Mouse (Mus musculus) adrenal gland (tissue): Measurements from ENCODE around the gene Tmem106a.
"Not testable (repeated sequence)": the region's sequence is repeated elsewhere in the genome, so short reads cannot be mapped to it uniquely, and the experiment has no call there.

Experiments
- intact Hi-C: fragments of 180-260 bp; cut with DNase I; formaldehyde crosslinking; loops from one replicate; pipeline ENCODE4 v1.15.1; 2025
- long read RNA-seq, 2 experiments: library from polyadenylated mRNA; unstranded; transcript quantifications; one replicate each; pipeline ENCODE4 v2.0.0; 2020; ENCODE audit warnings: borderline replicate concordance in 1 of 2; ENCODE audit not compliant: insufficient replicate concordance in 1 of 2

The Tmem106a gene
- long read RNA-seq, experiment 1, transcript Tmem106a-201 (9 exons, 2,304 nt), result major isoform, 10 of 19 reads
- long read RNA-seq, experiment 1, partial matches to known transcripts, result 7 of 19 reads
- long read RNA-seq, experiment 1, other reads (novel, unspliced or antisense), result 1 of 19 reads
- long read RNA-seq, experiment 2, transcript Tmem106a-201 (9 exons, 2,304 nt), result major isoform, 13 of 19 reads
- long read RNA-seq, experiment 2, partial matches to known transcripts, result 2 of 19 reads
- long read RNA-seq, experiment 2, other reads (novel, unspliced or antisense), result 4 of 19 reads

DNA sequence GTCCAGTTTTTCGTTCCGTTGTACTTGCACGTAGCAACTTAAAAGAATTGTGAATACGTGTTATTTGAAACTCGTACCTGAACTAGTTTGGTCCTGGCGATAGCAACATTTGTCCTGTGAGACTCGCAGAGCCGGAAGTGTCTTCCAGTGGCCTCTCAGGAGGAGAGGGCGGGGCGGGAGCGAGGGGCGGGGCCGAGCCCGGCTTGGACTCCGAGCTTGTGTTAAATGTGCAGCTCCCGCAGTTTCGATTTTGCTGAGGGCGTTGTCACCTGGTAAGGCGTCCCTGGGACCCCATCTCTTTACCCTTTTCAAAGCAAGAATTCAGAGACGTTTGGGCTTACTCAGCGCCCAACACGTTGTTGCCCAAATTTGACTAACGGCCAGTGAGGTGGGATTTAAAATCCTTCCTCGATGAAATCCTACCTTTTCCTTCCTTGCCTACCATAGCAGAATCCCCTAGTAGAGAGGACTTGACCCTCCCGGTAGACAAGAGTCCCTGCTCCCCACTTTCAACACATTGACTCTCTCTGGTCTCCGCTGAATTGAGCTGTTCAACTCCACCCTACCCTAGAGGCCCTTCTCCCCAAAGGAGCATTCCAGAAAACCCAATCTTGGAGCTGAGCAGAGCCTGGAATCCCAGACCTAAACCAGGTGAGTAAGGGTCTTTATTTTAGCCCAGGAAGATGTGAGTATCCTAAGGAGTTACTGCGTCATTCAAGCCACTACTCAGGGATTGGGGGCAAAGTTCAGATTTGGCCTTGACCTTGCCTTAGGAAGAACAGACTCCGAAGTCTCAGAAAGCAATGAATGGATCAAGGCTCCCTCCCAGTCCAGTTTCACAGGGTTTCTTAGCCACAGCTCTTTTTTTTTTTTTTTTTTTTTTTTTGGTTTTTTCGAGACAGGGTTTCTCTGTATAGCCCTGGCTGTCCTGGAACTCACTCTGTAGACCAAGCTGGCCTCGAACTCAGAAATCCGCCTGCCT is at the start of gene Tmem106a:
Gene Tmem106a (plus strand): TSS at position 189 of the 982 bp plus-strand sequence.
- intact Hi-C loops, result no loop called here

DNA sequence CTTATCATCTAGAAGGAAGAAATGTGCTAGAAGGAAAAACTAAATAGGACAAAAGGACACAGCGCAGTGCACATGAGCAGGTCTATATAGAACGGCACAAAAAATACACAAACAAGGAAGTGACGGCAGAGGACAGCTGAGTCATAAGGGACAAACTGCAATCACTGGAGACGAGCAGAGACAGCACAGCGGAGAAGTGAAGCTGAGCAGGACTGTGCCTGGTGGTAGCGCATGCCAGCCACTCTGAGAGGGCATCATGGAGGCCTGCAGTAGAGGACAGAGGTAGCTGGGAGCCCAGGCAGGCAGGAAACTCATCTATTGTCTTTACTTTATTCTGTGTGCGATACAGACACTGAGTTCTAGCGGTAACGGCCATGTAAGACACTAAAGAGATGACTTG is 38.5 kb upstream of the Tmem106a start:
- intact Hi-C loops, result no loop called here

DNA sequence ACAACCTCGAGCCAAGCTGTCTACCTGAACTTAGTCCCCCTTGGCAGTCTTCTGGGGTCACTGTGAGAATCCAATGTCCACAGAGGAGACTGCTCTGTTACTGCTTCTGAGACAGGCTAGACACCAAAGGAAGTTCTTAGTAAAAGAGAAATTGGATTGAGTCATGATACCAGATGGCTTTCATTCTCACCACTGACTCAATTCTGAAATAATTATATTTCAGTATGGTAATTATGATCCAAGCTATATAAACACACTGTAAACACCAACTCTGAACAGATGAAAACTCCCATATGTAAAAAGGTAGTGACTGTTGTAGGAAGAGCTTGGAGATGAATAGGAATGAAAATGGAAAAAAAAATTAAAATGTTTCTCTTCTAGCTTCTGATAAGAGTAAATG is 37.9 kb upstream of the Tmem106a start:
- intact Hi-C loops, result no loop called here

DNA sequence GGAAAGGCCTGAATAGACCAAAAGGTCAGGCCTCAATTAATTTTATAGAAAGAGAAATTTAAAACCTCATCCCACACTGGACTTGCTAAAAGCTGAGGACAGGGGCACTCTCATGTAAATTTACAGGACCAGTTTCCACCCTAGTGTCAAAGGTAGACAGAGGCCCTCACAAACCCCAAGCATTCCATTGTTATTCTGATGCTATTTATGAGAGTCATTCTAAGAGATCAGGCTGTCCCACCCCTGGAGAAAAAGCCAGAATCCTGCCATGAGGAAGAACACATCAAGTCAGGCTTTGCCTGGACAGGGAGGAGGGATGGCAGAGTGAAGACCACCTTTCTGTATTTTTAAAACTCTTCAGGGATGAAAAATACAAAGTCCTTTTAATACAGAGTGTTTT is 33.5 kb upstream of the Tmem106a start:
- intact Hi-C loops, result loop anchor here (5.0 kb wide), 1 partner anchor 81 kb away; the partner anchor contains the start of gene Vat1

DNA sequence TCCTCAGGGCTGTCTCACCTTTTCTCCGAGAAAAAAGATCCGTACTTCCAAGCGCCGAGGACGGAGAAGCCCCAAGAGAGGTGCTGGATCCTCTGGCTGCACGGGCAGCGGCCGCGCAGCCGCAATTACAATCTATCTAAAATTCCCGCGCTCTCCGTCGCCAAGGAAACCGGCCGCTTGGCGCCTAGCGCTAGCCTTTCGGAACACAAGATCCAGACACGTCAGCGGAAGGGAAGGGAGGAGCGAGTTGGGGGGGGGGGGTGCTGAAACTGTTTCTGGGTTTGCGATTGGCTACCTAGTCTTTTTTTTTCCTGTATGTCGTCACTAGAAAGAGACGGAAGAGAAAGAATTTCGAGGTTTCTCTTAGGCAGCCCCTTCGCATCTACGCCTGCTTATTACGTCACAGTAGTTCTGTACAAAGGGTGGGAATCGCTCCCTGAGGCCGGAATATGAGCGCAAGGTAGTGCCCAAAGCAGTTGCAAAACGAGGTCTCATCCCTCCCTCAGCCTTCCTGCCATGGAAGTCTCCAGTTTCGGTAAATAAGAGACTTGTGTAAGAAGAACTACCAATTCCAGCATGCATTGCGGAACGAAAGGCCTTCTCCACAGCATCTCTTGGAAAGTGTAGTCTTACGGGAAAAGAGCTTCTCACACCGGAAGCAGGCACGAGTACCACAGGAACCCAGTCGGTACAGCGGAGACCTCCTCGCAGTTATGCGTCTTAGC is 30.1 kb upstream of the Tmem106a start, which contains the start of the genes Brca1 and Nbr1:
Gene Brca1 (minus strand): TSS at position 205 of the 725 bp plus-strand sequence.
Gene Nbr1 (plus strand): TSS at position 399 of the 725 bp plus-strand sequence.
- intact Hi-C loops, result no loop called here

DNA sequence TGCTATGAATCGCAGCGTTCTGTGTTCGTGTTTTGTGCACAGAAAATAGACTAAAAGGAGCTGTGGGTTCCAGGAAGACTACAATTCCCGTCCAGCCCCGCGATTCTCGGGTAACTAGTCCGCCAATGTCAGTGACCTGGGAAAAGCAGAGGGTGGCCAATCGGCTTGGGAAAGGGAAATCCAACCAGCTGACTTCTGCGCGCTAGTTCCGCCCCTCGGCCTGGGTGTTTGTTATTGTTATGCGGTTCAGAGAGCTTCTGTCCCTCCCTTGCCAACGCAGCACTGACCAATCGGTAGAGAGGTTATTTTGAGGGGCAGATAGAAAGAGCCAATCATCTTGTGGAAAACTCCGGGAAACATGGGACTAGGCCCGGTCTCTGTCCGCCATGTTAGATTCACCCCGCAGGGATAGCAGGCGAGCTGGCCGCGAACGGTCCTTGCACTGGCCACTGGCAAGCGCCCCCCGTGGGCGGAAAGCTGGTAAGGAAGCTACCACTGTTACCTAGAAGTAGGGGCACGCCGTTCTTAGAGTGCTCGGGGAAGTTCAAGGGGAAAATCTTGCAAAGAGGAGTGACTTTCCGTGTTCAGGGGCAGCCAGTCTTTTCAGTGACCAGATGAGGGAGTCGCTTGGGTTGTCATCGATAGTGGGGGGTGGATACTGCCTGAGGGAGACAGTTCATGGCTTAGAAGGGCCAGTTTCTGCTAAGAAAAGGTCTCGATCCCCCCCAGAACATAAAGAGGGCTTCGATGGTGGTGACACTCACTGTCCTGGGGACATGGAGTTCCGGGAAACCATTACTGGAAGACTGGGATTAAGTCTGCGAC is 29.4 kb upstream of the Tmem106a start:
- intact Hi-C loops, result no loop called here

DNA sequence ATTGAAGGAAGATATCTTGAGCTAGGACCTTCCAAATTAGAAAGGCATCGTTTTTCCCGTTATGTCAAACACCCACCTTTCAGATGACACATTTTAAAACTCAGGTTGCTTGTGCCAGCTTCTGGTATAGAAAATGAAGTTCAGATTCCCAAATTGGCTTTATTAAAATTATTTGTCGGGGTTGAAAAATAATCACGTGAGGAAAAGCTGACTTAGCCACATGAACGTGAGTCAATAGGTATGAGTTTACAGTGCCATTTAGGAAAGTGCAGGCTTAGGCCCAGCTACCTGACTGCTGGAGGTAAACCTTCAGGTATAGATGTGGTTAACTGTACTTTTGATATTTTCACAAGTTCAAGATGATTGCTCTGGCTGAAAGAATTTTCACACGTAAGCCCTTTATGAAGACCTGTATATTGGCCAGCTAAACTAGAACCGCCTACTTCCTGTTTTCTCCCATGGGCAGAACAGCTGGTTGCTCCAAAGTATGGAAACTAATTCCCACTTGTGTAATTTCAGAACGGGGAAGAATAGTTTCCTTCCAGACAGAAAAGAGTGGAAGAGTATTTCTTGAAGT is 28.6 kb upstream of the Tmem106a start:
- intact Hi-C loops, result no loop called here

DNA sequence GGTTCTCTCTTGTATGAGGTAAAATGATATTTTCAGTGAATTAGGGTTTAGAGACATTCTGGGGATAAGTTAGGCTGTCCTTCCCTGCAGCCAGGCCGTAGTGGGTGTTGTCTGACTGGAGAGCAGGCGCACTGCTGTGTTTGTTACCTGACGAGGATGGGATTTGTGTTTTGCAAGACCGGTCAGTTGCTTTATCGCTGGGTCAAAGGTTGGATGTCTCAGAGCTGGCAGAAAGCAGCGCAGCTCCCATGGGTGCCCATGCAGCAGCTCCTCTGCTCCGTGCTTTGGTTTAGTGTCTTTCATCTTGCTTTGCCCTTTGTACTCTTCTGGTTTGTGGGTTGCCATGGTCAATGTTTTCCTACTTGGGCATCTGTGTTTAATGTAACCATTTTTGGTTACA is 25.5 kb upstream of the Tmem106a start:
- intact Hi-C loops, result no loop called here

DNA sequence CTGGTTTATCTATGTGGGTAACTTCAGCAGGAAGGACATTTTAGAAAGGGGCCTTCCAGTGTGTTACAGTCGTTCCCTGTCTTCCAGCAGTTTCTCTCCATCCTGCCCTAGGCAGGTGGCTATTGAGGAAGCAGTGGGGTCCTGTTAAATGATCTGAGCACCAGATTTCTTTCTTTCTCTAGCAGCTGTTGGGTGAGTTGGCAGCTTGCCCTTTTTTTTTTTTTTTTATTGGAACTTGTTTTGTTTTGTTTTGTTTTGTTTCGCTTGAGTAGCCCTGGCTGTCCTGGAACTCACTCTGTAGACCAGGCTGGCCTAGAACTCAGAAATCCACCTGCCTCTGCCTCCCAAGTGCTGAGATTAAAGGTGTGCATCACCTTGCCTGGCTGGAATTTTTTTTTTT is 25.1 kb upstream of the Tmem106a start:
- intact Hi-C loops, result no loop called here

DNA sequence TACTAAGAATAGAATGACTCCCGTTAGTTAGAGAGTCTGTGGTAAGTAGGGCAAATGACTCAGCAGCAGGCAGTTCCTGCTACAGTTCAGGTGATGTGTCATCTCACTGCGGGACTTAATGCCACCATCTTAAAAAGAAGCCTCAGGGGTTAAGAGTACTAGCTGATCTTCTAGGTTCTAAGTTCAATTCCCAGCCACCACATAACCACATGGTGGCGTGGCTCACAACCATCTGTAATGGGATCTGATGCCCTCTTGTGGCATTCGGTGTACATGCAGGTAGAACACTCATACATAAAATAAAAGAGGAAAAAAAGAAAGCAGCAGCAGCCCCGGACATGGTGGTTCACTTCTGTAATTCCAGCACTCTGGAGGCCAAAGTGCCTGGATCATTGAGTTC is 19.7 kb upstream of the Tmem106a start:
- intact Hi-C loops, result no loop called here

DNA sequence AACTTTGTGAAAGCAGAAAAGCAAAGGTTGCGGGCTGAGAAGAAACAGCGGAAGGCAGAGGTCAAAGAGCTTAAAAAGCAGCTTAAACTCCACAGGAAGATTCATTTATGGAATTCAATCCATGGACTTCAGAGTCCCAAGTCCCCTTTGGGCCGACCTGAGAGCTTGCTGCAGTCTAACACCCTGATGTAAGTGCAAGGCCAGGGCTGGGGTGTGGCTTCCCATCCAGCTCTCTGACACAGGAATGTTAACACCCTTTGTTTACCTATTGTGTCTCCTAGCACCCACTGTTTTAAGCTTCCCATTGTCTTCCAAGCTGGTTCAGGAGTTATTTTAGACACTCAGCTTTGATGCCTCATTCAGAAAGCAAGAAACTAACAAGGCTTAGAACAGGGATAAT is 13.6 kb upstream of the Tmem106a start:
- intact Hi-C loops, result no loop called here

DNA sequence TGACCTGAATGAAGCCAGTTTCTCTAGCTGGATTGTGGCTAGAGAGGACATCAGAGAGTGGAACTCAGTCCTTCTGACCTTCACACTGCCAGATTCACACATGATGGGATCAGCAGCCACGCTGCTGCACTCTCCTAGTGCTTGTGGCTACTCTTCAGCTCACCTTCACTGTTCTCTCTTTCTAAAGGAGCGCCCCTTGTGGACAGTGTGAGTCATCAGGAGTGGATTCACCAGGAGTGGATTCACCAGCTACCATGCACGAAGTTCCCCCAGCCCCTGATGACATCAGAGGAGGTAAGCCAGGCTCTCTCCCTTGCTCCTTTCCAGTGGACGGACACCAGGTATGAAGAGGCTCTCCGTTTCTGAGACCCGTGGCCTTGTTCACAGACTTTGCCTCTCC is 5.9 kb upstream of the Tmem106a start:
- intact Hi-C loops, result no loop called here

DNA sequence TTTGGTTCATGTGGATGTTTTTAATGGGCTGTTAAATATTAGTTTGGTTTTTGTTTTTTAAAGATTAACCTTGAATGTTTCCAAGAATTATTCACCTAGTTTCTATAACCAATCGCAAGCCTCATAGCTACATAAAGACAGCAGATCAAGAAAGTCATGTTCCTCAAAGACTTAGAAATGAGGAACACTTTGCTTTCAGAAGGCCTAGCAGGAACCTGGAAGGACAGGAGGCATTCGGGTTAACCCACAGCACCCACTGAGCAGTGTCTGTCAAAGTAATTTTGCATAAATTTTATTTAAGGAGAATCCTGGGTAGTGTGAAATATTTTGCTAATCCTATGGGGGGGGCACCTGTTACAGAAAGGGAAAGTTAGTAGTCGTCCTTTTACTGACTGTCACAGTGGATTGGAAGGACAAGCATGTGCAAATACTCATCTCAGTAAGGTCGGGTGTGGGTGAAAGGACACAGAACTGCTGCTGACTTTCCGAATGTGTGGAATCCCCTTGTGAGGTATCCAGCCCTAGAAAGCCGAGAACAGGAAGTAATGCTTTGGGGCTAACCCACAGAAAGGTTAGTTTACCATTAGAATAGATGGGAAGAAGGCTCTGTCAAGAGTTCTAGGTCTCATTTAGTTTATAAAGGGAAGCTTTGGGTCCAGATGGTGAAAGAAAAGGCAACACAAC is 819 bp upstream of the Tmem106a start:
- intact Hi-C loops, result no loop called here

DNA sequence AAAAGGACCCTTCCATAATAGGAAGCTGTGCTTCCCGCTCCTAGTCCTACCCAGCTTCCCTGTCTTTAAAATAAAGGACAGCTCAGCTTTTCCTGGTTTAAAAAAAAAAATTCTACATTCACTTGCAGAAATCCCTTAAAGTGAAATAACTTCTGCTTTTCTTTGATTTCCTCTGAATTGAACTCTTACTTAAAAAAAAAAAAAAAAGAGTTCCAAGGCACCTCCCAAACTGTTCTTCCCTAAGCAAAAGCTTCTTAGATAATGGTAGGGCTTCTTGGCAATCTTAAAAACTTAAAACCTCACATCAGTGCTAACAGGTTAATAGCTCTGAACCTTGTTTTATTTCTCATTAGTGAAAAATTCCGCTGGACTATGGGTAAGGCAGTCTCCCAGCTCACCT is 1.2 kb downstream of the Tmem106a start:
- intact Hi-C loops, result no loop called here

DNA sequence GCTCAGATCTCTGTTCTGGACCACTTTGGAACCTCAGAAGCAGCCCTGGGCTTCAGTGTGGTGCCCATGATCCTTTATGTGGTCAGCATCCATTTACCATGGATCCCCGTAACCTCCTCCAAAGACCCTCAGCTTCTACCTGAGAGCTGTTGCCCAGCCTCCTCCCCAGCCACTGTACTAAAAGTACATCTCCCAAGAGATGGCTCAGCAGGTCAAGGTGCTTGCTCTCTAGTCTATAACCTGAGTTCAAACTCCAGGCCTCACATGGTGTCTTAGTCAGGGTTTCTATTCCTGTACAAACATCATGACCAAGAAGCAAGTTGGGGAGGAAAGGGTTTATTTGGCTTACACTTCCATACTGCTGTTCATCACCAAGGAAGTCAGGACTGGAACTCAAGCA is 3.0 kb downstream of the Tmem106a start:
- intact Hi-C loops, result not testable (repeated sequence)

DNA sequence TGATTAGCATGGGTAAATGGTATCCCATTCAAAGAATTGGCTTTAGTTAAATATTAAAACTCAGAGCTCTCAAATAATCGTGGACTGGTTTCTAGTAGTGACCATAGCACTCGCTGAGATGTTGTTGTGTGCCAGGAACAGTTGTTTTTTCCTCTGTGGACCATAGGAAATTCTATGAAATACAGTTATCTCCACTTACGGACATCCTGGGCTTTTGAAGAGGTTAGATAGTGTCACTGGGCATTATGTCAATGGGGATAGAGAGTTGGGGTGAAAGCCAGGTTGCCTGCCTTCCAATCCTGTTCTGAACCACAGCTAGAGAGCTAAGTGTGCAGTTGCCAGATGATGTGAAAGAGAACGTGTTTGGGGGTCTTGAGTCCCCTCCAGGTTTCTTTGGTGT is 3.8 kb downstream of the Tmem106a start:
- intact Hi-C loops, result no loop called here

DNA sequence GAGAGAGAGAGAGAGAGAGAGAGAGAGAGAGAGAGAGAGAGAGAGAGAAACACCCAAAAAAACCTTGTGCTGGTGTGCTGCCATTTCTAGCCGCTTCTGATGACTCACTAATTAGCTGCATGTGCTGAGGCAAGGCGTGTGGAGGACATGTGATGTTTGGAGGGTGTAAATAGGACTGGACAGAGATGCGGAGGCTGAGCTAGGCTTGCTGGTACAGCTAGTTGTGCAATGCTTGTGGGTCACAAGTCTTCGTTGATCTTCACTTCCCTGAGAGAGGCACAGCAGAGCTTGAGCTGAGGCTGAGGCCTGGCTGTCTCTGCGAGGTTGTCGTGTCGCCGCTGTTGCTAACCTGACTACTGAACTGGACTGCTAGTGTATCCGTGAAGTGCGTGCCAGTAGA is 5.6 kb downstream of the Tmem106a start:
- intact Hi-C loops, result no loop called here

DNA sequence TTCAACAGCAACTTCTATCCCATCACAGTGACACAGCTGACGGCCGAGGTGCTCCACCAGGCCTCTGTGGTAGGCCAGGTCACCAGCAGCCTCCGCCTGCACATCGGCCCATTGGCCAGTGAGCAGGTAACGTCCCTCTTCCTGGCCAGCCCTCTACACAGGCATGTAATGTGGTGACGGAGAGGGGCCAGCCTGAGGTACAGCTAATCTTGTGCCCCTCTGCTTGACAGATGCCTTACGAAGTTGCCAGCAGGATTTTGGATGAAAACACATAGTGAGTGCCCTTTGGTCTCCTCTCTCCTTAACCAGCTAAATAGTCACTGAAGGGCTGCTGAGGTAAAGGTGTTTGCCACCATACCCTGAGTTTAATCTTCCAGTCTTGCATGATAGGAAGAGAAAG is 6.8 kb downstream of the Tmem106a start:
- intact Hi-C loops, result no loop called here

DNA sequence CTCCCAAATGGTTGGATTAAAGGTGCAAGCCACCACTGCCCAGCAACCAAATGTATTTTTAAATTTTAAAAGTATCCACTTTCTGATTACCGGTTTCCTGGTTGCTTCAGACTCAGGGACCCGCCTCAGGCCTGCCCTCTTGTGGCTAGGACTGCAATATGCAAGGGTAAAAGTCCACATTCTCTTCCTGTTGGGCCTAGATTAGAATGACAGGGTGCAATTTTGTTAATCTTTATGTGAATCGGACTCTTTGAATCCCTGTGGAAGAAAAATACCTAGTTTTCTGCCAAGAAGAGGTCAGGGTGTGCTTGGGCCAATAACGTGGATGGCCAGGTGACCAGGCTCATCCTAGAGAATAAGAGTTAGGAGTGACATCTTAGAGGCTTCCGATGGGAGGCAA is 7.4 kb downstream of the Tmem106a start:
- intact Hi-C loops, result no loop called here
